Mouse (Mus musculus): ENCODE measurements at regions not wholly inside any gene's neighbourhood (a gene's known extent, or its start where the extent isn't known, plus 50 kb on each side); places are given as distances from the start of the nearest gene placed in this dataset.

GRCm38 (mm10) chrX:99215931-99216330, 80.0 kb downstream of the Efnb1 start:
- TF ChIP-seq CTCF (IDR thresholded peaks at IDR 0.05; ENCODE audit: control insufficient read depth, insufficient read depth, insufficient read length), result no peak
- TF ChIP-seq MAX (IDR thresholded peaks at IDR 0.05), result no peak
- no peak for TF ChIP-seq CEBPB (IDR thresholded peaks at IDR 0.05; ENCODE audit: low read depth)
